Mouse (Mus musculus) bone marrow macrophage, adult 2 months (primary cell): ENCODE measurements at regions not wholly inside any gene's neighbourhood (a gene's known extent, or its start where the extent isn't known, plus 50 kb on each side); places are given as distances from the start of the nearest gene placed in this dataset.

ENCODE experiments used
- CTCF ChIP-seq: IDR thresholded peaks from 2 replicates; pipeline ENCODE4 v1.5.1; 2012; ENCODE audit warnings: low read depth, mild to moderate bottlenecking, low read length, moderate library complexity
- POLR2A ChIP-seq: IDR thresholded peaks from 2 replicates; pipeline ENCODE4 v1.6.1; 2012; ENCODE audit warnings: mild to moderate bottlenecking, low read depth, low read length, borderline replicate concordance

- TF ChIP-seq POLR2A = no peak
- no peak for TF ChIP-seq CTCF
Observed at GRCm38 (mm10) chr7:124667180-124667968, 684.7 kb downstream of the Hs3st4 start.
